Mouse (Mus musculus) E14TG2a.4 (cell line): ENCODE data around the gene Psmc1.

Experiments
- CTCF ChIP-seq: conservative IDR thresholded peaks from 2 replicates; pipeline ENCODE4 v1.5.1; 2014; ENCODE audit warnings: low read length
- NANOG ChIP-seq: IDR thresholded peaks from 2 replicates; pipeline ENCODE4 v1.6.1; 2014; ENCODE audit warnings: borderline replicate concordance, low read length, mixed read lengths

GRCm38 (mm10) chr12:100167931-100168871 is 58.2 kb downstream of the Psmc1 start:
- TF ChIP-seq CTCF (no peak), NANOG (no peak)
